Mouse (Mus musculus) G1E (cell line): ENCODE data around the gene Rab11a. TPM values are rescaled to one million over a fixed set of nuclear protein-coding genes. Genes with fewer than 3 reads are reported as not detected.

Experiments used
- ATAC-seq: 2 replicates; pipeline ENCODE4 v1.8.0; 2016; ENCODE audit warnings: mild to moderate bottlenecking; ENCODE audit not compliant: insufficient number of reproducible peaks, poor library complexity, low FRiP score, severe bottlenecking; ENCODE audit errors: extremely low read depth
- DNase-seq: peaks from one replicate; pipeline ENCODE4 v3.0.0; 2012; ENCODE audit warnings: low spot score
- H3K27me3 ChIP-seq: 2 replicates; pipeline ENCODE4 v1.6.1; 2012; ENCODE audit warnings: mild to moderate bottlenecking, low read length, inconsistent platforms; ENCODE audit not compliant: insufficient read depth
- H3K36me3 ChIP-seq: replicated peaks from 2 replicates; pipeline ENCODE3; 2012; ENCODE audit warnings: mild to moderate bottlenecking, inconsistent platforms
- H3K4me1 ChIP-seq: 2 replicates; pipeline ENCODE4 v1.6.1; 2012; ENCODE audit warnings: low read depth, low read length, inconsistent platforms, mixed read lengths; ENCODE audit not compliant: insufficient read depth
- H3K4me3 ChIP-seq: 2 replicates; pipeline ENCODE4 v1.5.1; 2012; ENCODE audit warnings: low read depth, mild to moderate bottlenecking, inconsistent platforms, low read length, moderate library complexity, mixed read lengths
- H3K9me3 ChIP-seq: replicated peaks from 2 replicates; pipeline ENCODE4 v1.6.1; 2012; ENCODE audit warnings: inconsistent platforms
- CTCF ChIP-seq: IDR thresholded peaks from 2 replicates; pipeline ENCODE4 v1.5.1; 2012; ENCODE audit warnings: low read depth, low read length, inconsistent platforms, mixed read lengths
- GATA1 ChIP-seq: IDR thresholded peaks from 2 replicates; pipeline ENCODE4 v1.6.1; 2012; ENCODE audit warnings: borderline replicate concordance, low read length, inconsistent platforms, mixed read lengths
- GATA2 ChIP-seq: IDR thresholded peaks from 2 replicates; pipeline ENCODE4 v1.6.1; 2012; ENCODE audit warnings: low read depth, low read length, inconsistent platforms, borderline replicate concordance
- POLR2AphosphoS5 ChIP-seq: IDR thresholded peaks from 2 replicates; pipeline ENCODE4 v1.6.1; 2012; ENCODE audit warnings: low read depth, low read length, inconsistent platforms; ENCODE audit not compliant: insufficient replicate concordance
- TAL1 ChIP-seq: conservative IDR thresholded peaks from 2 replicates; pipeline ENCODE4 v1.6.1; 2012; ENCODE audit warnings: low read depth, low read length, inconsistent platforms, mixed read lengths
- polyA plus RNA-seq: library from polyadenylated mRNA; stranded (reverse); fragments of >175 nt; gene quantifications from 2 replicates; pipeline ENCODE4 v1.2.3, GENCODE M21; 2012
- total RNA-seq, 2 experiments: library from RNA; stranded (forward) in 1 of 2; stranded (reverse) in 1 of 2; fragments of 200-1000 nt in 1 of 2; fragments of >200 nt in 1 of 2; fragmentation: Nextera tagmentation in 1 of 2; gene quantifications; 2 replicates each; pipeline ENCODE4 v1.2.3; 2014 to 2017

Rab11a gene
- total and polyA plus RNA-seq, 3 experiments = 92.2 to 142 (median 139) TPM

- Histone ChIP-seq H3K4me1 (peaks cover 11% of the 10 kb centered on the region), H3K9me3 (no peaks in the 10 kb centered on the region), H3K36me3 (no peaks in the 10 kb centered on the region), H3K27me3 (peaks cover 20% of the 10 kb centered on the region), H3K4me3 (no peak overlapping the region)
- TF ChIP-seq POLR2AphosphoS5 (no peak), GATA1 (no peak), GATA2 (no peak), TAL1 (no peak)
- no peak for DNase-seq
- ATAC-seq = no peak
Measured at GRCm38 (mm10) chr9:64770411-64770849, 32.9 kb upstream of the Rab11a start.

- peaks cover 20% of the 10 kb centered on the region for H3K27me3 ChIP-seq
- no peaks in the 10 kb centered on the region for H3K36me3 ChIP-seq
- peaks cover 11% of the 10 kb centered on the region for H3K4me1 ChIP-seq
- no peak overlapping the region for H3K4me3 ChIP-seq
- H3K9me3 ChIP-seq = no peaks in the 10 kb centered on the region
- ATAC-seq (no peak), DNase-seq (no peak)
- TF ChIP-seq GATA2 (no peak), CTCF (no peak), POLR2AphosphoS5 (no peak), GATA1 (no peak), TAL1 (no peak)
Measured at GRCm38 (mm10) chr9:64769911-64770310, 32.4 kb upstream of the Rab11a start.

GRCm38 (mm10) chr9:64769066-64769695 lies 31.6 kb upstream of the Rab11a start:
- ATAC-seq (no peak), DNase-seq (no peak)
- H3K36me3 ChIP-seq = no peaks in the 10 kb centered on the region
- H3K9me3 ChIP-seq = no peaks in the 10 kb centered on the region
- peaks cover 23% of the 10 kb centered on the region for H3K27me3 ChIP-seq
- TF ChIP-seq CTCF (peak; percentile 18; the same call in 1 of the 2 replicates), TAL1 (no peak)
- H3K4me3 ChIP-seq = no peak overlapping the region
- peaks cover 11% of the 10 kb centered on the region for H3K4me1 ChIP-seq

DNA sequence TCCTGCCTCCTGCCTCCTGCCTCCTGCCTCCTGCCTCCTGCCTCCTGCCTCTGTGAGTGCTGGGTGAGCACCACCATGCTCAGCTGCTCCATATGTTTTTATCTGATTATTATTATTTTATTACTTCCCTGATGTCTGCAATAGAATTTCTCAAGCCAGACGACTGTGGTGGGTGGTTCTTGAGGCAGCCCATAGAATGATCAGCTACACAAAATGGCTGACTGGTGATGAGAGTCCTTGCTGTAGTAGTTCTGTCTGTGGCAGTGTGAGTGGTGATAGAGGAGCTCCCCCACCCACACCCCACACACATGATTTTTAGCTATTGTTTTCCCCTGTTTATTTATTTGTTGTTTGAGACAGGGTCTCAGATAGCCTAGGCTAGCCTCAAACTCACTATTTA lies 30.2 kb upstream of the Rab11a start:
- ATAC-seq (no peak), DNase-seq (no peak)
- TF ChIP-seq GATA1 (no peak), TAL1 (no peak), GATA2 (no peak), CTCF (no peak), POLR2AphosphoS5 (no peak)

GRCm38 (mm10) chr9:64766136-64766535 lies 28.6 kb upstream of the Rab11a start:
- Histone ChIP-seq H3K27me3 (peaks cover 13% of the 10 kb centered on the region), H3K36me3 (no peaks in the 10 kb centered on the region), H3K4me1 (peaks cover 8% of the 10 kb centered on the region), H3K9me3 (no peaks in the 10 kb centered on the region), H3K4me3 (no peak overlapping the region)
- ATAC-seq (no peak), DNase-seq (no peak)
- no peak for TF ChIP-seq GATA2
- TF ChIP-seq GATA1 = no peak
- TF ChIP-seq POLR2AphosphoS5 = no peak
- TF ChIP-seq CTCF = no peak
- TF ChIP-seq TAL1 = no peak

More for the DNA sequence above, 30.2 kb upstream of the Rab11a start:
- Histone ChIP-seq H3K4me1 (peaks cover 11% of the 10 kb centered on the region), H3K36me3 (no peaks in the 10 kb centered on the region), H3K4me3 (no peak overlapping the region), H3K9me3 (no peaks in the 10 kb centered on the region), H3K27me3 (peaks cover 26% of the 10 kb centered on the region)

DNA sequence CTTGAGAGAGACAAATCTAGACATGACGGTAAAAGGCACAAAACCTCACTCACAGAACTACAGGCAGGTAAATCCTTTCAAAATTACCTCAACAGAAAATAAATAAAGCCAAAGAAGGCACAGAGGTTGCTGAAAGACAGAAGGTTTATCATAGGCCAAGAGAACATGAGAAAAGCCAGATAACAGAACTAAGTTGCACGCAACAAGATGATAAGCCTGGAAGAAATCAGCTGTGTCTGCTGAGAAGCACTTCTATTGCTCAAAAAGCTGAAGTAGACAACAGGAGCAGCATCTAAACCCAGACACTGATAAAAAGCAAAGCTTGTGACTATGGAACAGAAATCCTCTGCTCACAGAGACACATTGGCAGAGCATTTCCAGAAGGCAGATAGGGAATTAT lies 27.3 kb upstream of the Rab11a start:
- DNase-seq (no peak), ATAC-seq (no peak)
- H3K27me3 ChIP-seq = peaks cover 6% of the 10 kb centered on the region
- H3K36me3 ChIP-seq = no peaks in the 10 kb centered on the region
- no peak for TF ChIP-seq CTCF
- no peak for TF ChIP-seq GATA2
- TF ChIP-seq TAL1 = no peak
- TF ChIP-seq POLR2AphosphoS5 = no peak
- no peak for TF ChIP-seq GATA1
- H3K9me3 ChIP-seq = no peaks in the 10 kb centered on the region
- no peak overlapping the region for H3K4me3 ChIP-seq
- H3K4me1 ChIP-seq = 0 out of 2 replicates have a peak, but pooled peaks cover 3% of the 10 kb centered on the region
